ENCODE assay signal across 8 mouse cellular contexts in the genomic region with DNA sequence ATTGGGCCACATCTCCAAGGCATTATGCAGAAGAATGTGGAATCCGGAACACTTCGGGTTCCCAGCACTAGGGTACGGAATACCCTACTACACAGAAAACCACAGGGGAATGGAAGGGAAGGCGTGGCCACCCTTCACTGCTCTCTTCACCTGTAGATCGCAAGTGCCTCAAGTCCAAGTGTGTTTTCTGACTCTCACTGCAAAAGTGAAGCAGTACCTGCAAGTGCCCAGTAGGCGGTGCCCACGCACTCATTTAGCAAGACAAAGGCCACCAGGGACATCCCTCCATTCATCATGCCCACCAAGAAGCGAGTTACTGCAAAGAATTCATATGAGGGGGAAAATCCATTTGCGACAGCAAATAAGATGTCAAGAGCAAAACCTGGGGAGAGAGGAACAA. TPM values are rescaled to one million over a fixed set of nuclear protein-coding genes. Genes with fewer than 3 reads are reported as not detected.
DNase-seq lines count a peak whose midpoint lies in the region; ATAC-seq and TF ChIP-seq lines count a peak whose summit lies in the region.

No protein-coding gene starts in this region.

- no peak overlapping the region for H3K4me2 ChIP-seq in neural tube, embryonic 12.5 days (replicated peaks)

- H3K4me1 ChIP-seq in liver, adult 2 months (ENCODE audit: control insufficient read depth, insufficient read depth, low read length) = no peaks in the 10 kb centered on the region
- no peaks in the 10 kb centered on the region for H3K4me1 ChIP-seq in neural tube, embryonic 12.5 days
- H3K4me1 ChIP-seq in testis, adult 2 months (ENCODE audit: control insufficient read depth, insufficient read depth, low read length) = no peaks in the 10 kb centered on the region

- peak; percentile 89 for DNase-seq in A20 (ENCODE audit: low read depth, low spot score)
- DNase-seq in cerebellum, postnatal 36 days = peak; percentile 83 to 85
- peak; percentile 13 to 40 for DNase-seq in gastrocnemius, adult 8-10 months (ENCODE audit: low spot score in 2 of 2)
- DNase-seq in kidney, adult 8-10 months = peak; percentile 55 to 70
- peak; percentile 65 for DNase-seq in liver, adult 2 months (ENCODE audit: extremely low read depth, low read depth, low spot score)

- H3K27me3 ChIP-seq in liver, adult 2 months (ENCODE audit: control insufficient read depth, insufficient read depth, low read length) = no peaks in the 10 kb centered on the region
- no peaks in the 10 kb centered on the region for H3K27me3 ChIP-seq in neural tube, embryonic 12.5 days (replicated peaks)
- no peaks in the 10 kb centered on the region for H3K27me3 ChIP-seq in testis, adult 2 months (ENCODE audit: control insufficient read depth, insufficient read depth, low read length)

- TF ChIP-seq POLR2A in liver, adult 2 months (IDR thresholded peaks at IDR 0.05; ENCODE audit: extremely low read depth, insufficient read depth, low read length) = no peak
- no peak for TF ChIP-seq POLR2A in testis, adult 2 months (IDR thresholded peaks at IDR 0.05; ENCODE audit: control insufficient read depth, low read depth, low read length)

- 47% methylated on average over 9 of the region's 9 CpGs for WGBS in liver, adult 2 months
- WGBS in neural tube, embryonic 12.5 days = 26% methylated on average over 9 of the region's 9 CpGs

- no peaks in the 10 kb centered on the region for H3K9me3 ChIP-seq in neural tube, embryonic 12.5 days

- H3K27ac ChIP-seq in liver, adult 2 months (replicated peaks; ENCODE audit: insufficient read depth, low read depth, low read length) = no peak overlapping the region
- H3K27ac ChIP-seq in neural tube, embryonic 12.5 days = no peak overlapping the region
- no peak overlapping the region for H3K27ac ChIP-seq in testis, adult 2 months (ENCODE audit: control insufficient read depth, insufficient read depth, low read depth, low read length)

- peak; percentile 92 for TF ChIP-seq CTCF in liver, adult 2 months (IDR thresholded peaks at IDR 0.05; ENCODE audit: low read depth, low read length)
- TF ChIP-seq CTCF in testis, adult 2 months (IDR thresholded peaks at IDR 0.05; ENCODE audit: control insufficient read depth, insufficient read depth, insufficient replicate concordance, low read depth, low read length) = peak; percentile 85; the same call in 1 of the 2 replicates

- H3K9ac ChIP-seq in liver, adult 2 months (ENCODE audit: low read depth, low read length) = no peak overlapping the region
- H3K9ac ChIP-seq in neural tube, embryonic 12.5 days = no peak overlapping the region

- no peaks in the 10 kb centered on the region for H3K36me3 ChIP-seq in liver, adult 2 months (ENCODE audit: control insufficient read depth, insufficient read depth, low read length)
- no peaks in the 10 kb centered on the region for H3K36me3 ChIP-seq in neural tube, embryonic 12.5 days
- no peaks in the 10 kb centered on the region for H3K36me3 ChIP-seq in testis, adult 2 months (ENCODE audit: control insufficient read depth, insufficient read depth, low read length)

- H3K4me3 ChIP-seq in liver, adult 2 months (ENCODE audit: insufficient read depth, low read depth, low read length) = no peak overlapping the region
- H3K4me3 ChIP-seq in neural tube, embryonic 12.5 days = no peak overlapping the region
- no peak overlapping the region for H3K4me3 ChIP-seq in testis, adult 2 months (ENCODE audit: control insufficient read depth, low read depth, low read length)

- no peaks in the 10 kb centered on the region for H3K79me2 ChIP-seq in liver, adult 2 months (ENCODE audit: control insufficient read depth, insufficient read depth, low read length)

- peak; percentile 61 for ATAC-seq in activated CD4-positive, CD25-positive, alpha-beta regulatory T cell, adult 4 months
- 0 out of 2 replicates have a peak, but pooled peaks have one; percentile 37 for ATAC-seq in neural tube, embryonic 12.5 days (ENCODE audit: low FRiP score, low read depth)

RNA-seq across cellular contexts. Expression of a gene that starts 27.4 kb away (rescaled TPM):
- 10 to 100 TPM in 1 of 2 experiments, 1 to 10 TPM in 1; 7.5 to 21.7 TPM for polyA plus RNA-seq in activated CD4-positive, CD25-positive, alpha-beta regulatory T cell, adult 4 months (2017; shearing (Covaris generic))
- total RNA-seq in gastrocnemius, adult 8-10 months (2022) = under 1 TPM; 0.39 to 0.85 (median 0.66) TPM
- total RNA-seq in liver, adult 2 months (2014; rRNA removed) = 3.5 and 3.8 TPM in 2 replicates
- 5.8 and 10.5 TPM in 2 replicates for polyA plus RNA-seq in liver, adult 2 months (2012; rRNA removed)
- 8.9 and 10.4 TPM in 2 replicates for polyA plus RNA-seq in neural tube, embryonic 12.5 days (2016; fragmentation: Nextera tagmentation; extraction: Ambion mirVana)
- polyA plus RNA-seq in testis, adult 2 months (2012; rRNA removed) = 52.7 and 54.7 TPM in 2 replicates

RNA-seq across cellular contexts. Expression of a gene that starts 48.1 kb away (rescaled TPM):
- polyA plus RNA-seq in activated CD4-positive, CD25-positive, alpha-beta regulatory T cell, adult 4 months (2017; shearing (Covaris generic)) = not detected
- not detected for total RNA-seq in gastrocnemius, adult 8-10 months (2022)
- under 0.01 and 0.09 TPM in 2 replicates for total RNA-seq in liver, adult 2 months (2014; rRNA removed)
- polyA plus RNA-seq in liver, adult 2 months (2012; rRNA removed) = 0.07 TPM in 1 of 2 replicates, not detected in the other
- polyA plus RNA-seq in neural tube, embryonic 12.5 days (2016; fragmentation: Nextera tagmentation; extraction: Ambion mirVana) = 0.40 and 0.77 TPM in 2 replicates
- polyA plus RNA-seq in testis, adult 2 months (2012; rRNA removed) = 0.05 and 0.10 TPM in 2 replicates

Comparison
In these comparisons a context has a peak if more than half of its experiments do, and no peak if none do; other contexts are left out.
1. DNase-seq: peak in every context shown above with its lines; median percentile 89 in A20; 84 in cerebellum, postnatal 36 days; 65 in liver, adult 2 months; 62 in kidney, adult 8-10 months; 26 in gastrocnemius, adult 8-10 months.